ENCODE assay signal across 7 mouse cellular contexts in genomic region chr2:155817301-155818245, GRCm38 (mm10). TPM values are rescaled to one million over a fixed set of nuclear protein-coding genes. Genes with fewer than 3 reads are reported as not detected.
DNase-seq lines count a peak whose midpoint lies in the region; ATAC-seq and TF ChIP-seq lines count a peak whose summit lies in the region.

No protein-coding gene starts in this region.

- no peak overlapping the region for H3K4me3 ChIP-seq in hindbrain, embryonic 11.5 days (ENCODE audit: low read depth, low read length)
- peak overlapping the region; percentile 43 for H3K4me3 ChIP-seq in myocyte

- H3K4me1 ChIP-seq in hindbrain, embryonic 11.5 days (replicated peaks; ENCODE audit: control insufficient read depth, insufficient read depth, low read length) = no peaks in the 10 kb centered on the region

- peak overlapping the region; percentile 15; the same call in 1 of the 2 replicates for H3K9ac ChIP-seq in hindbrain, embryonic 11.5 days (ENCODE audit: low read depth, low read length)

- WGBS in hindbrain, embryonic 11.5 days = 87% methylated on average over 10 of the region's 10 CpGs

- H3K9me3 ChIP-seq in hindbrain, embryonic 11.5 days (ENCODE audit: control insufficient read depth, low read length) = no peaks in the 10 kb centered on the region

- no peak for TF ChIP-seq POLR2A in myocyte (IDR thresholded peaks at IDR 0.05; ENCODE audit: insufficient read length, low read depth)

- peaks cover 8% of the 10 kb centered on the region; the same call in 1 of the 2 replicates for H3K36me3 ChIP-seq in hindbrain, embryonic 11.5 days (ENCODE audit: control insufficient read depth, insufficient read depth, low read length)
- H3K36me3 ChIP-seq in myocyte (ENCODE audit: control insufficient read depth, insufficient read depth) = peaks cover 12% of the 10 kb centered on the region

- H3K27me3 ChIP-seq in hindbrain, embryonic 11.5 days (ENCODE audit: control insufficient read depth, insufficient read depth, low read length) = no peaks in the 10 kb centered on the region
- H3K27me3 ChIP-seq in myocyte (ENCODE audit: control insufficient read depth, insufficient read depth, insufficient read length) = no peaks in the 10 kb centered on the region

- no peak overlapping the region; the same call in 1 of the 2 replicates for H3K4me2 ChIP-seq in hindbrain, embryonic 11.5 days (replicated peaks; ENCODE audit: low read depth, low read length)
- H3K4me2 ChIP-seq in myocyte (ENCODE audit: low read depth) = peak overlapping the region; percentile 90

- H3ac ChIP-seq in myocyte (ENCODE audit: control insufficient read depth, insufficient read length) = no peak overlapping the region

- no peak for ATAC-seq in hindbrain, embryonic 11.5 days (ENCODE audit: low FRiP score)

- H3K79me2 ChIP-seq in myocyte (ENCODE audit: control insufficient read depth, insufficient read depth) = no peaks in the 10 kb centered on the region

- H3K27ac ChIP-seq in hindbrain, embryonic 11.5 days (ENCODE audit: low read depth, low read length) = no peak overlapping the region

- peak; percentile 49 for DNase-seq in ovary, postnatal 36 days (ENCODE audit: low spot score)
- no peak for DNase-seq in ovary, postnatal 10 days (ENCODE audit: low spot score)
- peak; percentile 56 to 64 for DNase-seq in cerebellum, postnatal 14 days
- no peak for DNase-seq in hindbrain, embryonic 11.5 days (ENCODE audit: low spot score)
- no peak for DNase-seq in T-cell, adult 2 months (ENCODE audit: low spot score)
- no peak for DNase-seq in thymus, postnatal 25 days

TF ChIP-seq in myocyte, 11 proteins besides CTCF, POLR2A, EP300 and RAD21:
- TF ChIP-seq USF1 (IDR thresholded peaks at IDR 0.05; ENCODE audit: low read depth) (no peak), MYOG (IDR thresholded peaks at IDR 0.05; ENCODE audit: control insufficient read depth in 1 of 3, insufficient read depth in 1 of 3, insufficient read length in 2 of 3, low read depth in 2 of 3) (no peak), SRF (IDR thresholded peaks at IDR 0.05; ENCODE audit: control insufficient read depth, insufficient read length, low read depth) (no peak), E2F4 (IDR thresholded peaks at IDR 0.05; ENCODE audit: insufficient read depth) (no peak), CEBPB (IDR thresholded peaks at IDR 0.05; ENCODE audit: insufficient read depth, poor library complexity, severe bottlenecking) (peak; percentile 94), MYOD1 (IDR thresholded peaks at IDR 0.05; ENCODE audit: control insufficient read depth in 1 of 3, insufficient read length in 2 of 3, low read depth in 2 of 3) (peak in 1 of 3 experiments; percentile 17)

RNA-seq across cellular contexts. Expression of gene BC029722, which starts 1.7 kb away (rescaled TPM):
- 9.6 and 9.7 TPM in 2 replicates for polyA plus RNA-seq in hindbrain, embryonic 11.5 days (2014; fragmentation: Nextera tagmentation; extraction: Ambion mirVana)
- polyA plus RNA-seq in myocyte (2012; fragmentation: generic; extraction: Trizol) = 32.2 TPM

RNA-seq across cellular contexts. Expression of gene Eif6, which starts 9.2 kb away (rescaled TPM):
- 193 and 208 TPM in 2 replicates for polyA plus RNA-seq in hindbrain, embryonic 11.5 days (2014; fragmentation: Nextera tagmentation; extraction: Ambion mirVana)
- 198 TPM for polyA plus RNA-seq in myocyte (2012; fragmentation: generic; extraction: Trizol)

RNA-seq across cellular contexts. Expression of gene Fam83c, which starts 17.1 kb away (rescaled TPM):
- polyA plus RNA-seq in hindbrain, embryonic 11.5 days (2014; fragmentation: Nextera tagmentation; extraction: Ambion mirVana) = 0.19 and 0.20 TPM in 2 replicates
- polyA plus RNA-seq in myocyte (2012; fragmentation: generic; extraction: Trizol) = not detected

RNA-seq across cellular contexts. Expression of gene Mmp24, which starts 42.4 kb away (rescaled TPM):
- polyA plus RNA-seq in hindbrain, embryonic 11.5 days (2014; fragmentation: Nextera tagmentation; extraction: Ambion mirVana) = 3.2 and 3.4 TPM in 2 replicates
- 0.02 TPM for polyA plus RNA-seq in myocyte (2012; fragmentation: generic; extraction: Trizol)

Comparison
In these comparisons a context has a peak if more than half of its experiments do, and no peak if none do; other contexts are left out.
1. DNase-seq: peak in ovary, postnatal 36 days (single experiment) and cerebellum, postnatal 14 days (2 of 2); none in ovary, postnatal 10 days (single experiment), hindbrain, embryonic 11.5 days (single experiment), T-cell, adult 2 months (single experiment) and thymus, postnatal 25 days (single experiment).